Mouse (Mus musculus) spleen, adult 2 months (tissue): Measurements from ENCODE around the gene Hoxa7. TPM values are rescaled to one million over a fixed set of nuclear protein-coding genes. Genes with fewer than 3 reads are reported as not detected.

Source experiments
- DNase-seq, 2 experiments: peaks; one replicate each; pipeline versions ENCODE4 v3.0.0 to v3.0.0-alpha.2; 2012 to 2021; ENCODE audit warnings: low spot score in 2 of 2, low read depth in 1 of 2
- H3K27ac ChIP-seq: fragments of 200-500 bp; 2 replicates; pipeline ENCODE4 v1.5.1; 2012; ENCODE audit warnings: low read length, inconsistent platforms; ENCODE audit not compliant: insufficient read depth
- H3K27me3 ChIP-seq: fragments of 200-500 bp; 2 replicates; pipeline ENCODE4 v1.6.1; 2012; ENCODE audit warnings: mild to moderate bottlenecking, moderate library complexity, low read length, inconsistent platforms; ENCODE audit not compliant: control insufficient read depth, insufficient read depth
- H3K36me3 ChIP-seq: fragments of 200-500 bp; 2 replicates; pipeline ENCODE4 v1.6.1; 2012; ENCODE audit warnings: mild to moderate bottlenecking, low read length, inconsistent platforms; ENCODE audit not compliant: control insufficient read depth, insufficient read depth
- H3K4me1 ChIP-seq: fragments of 200-500 bp; 2 replicates; pipeline ENCODE4 v1.6.1; 2011; ENCODE audit warnings: inconsistent platforms; ENCODE audit not compliant: control insufficient read depth, insufficient read depth, insufficient read length
- H3K4me3 ChIP-seq: fragments of 200-500 bp; 2 replicates; pipeline ENCODE4 v1.5.1; 2011; ENCODE audit warnings: mild to moderate bottlenecking, inconsistent platforms; ENCODE audit not compliant: insufficient read depth, insufficient read length; ENCODE audit errors: extremely low read depth
- CTCF ChIP-seq: fragments of 200-500 bp; IDR thresholded peaks from 2 replicates; pipeline ENCODE4 v1.5.1; 2011; ENCODE audit warnings: mild to moderate bottlenecking, inconsistent platforms; ENCODE audit not compliant: insufficient read depth, insufficient read length, insufficient replicate concordance; ENCODE audit errors: extremely low read depth
- POLR2A ChIP-seq: fragments of 200-500 bp; IDR thresholded peaks from 2 replicates; pipeline ENCODE4 v1.6.1; 2011; ENCODE audit warnings: low read depth, low read length, inconsistent platforms
- WGBS: fragments of 180-500 bp; shearing (Covaris S2); methylation state at CpG from one replicate; pipeline ENCODE4 v1.1.7; 2018; 5-methylcytosine and 5-hydroxymethylcytosine counted together
- polyA plus RNA-seq: library from polyadenylated mRNA; depleted of rRNA; stranded (reverse); fragments of >200 nt; gene quantifications from 2 replicates; pipeline ENCODE4 v1.2.3, GENCODE M21; 2012

The Hoxa7 gene
- polyA plus RNA-seq, 1 experiment, result 0.56 TPM

DNA sequence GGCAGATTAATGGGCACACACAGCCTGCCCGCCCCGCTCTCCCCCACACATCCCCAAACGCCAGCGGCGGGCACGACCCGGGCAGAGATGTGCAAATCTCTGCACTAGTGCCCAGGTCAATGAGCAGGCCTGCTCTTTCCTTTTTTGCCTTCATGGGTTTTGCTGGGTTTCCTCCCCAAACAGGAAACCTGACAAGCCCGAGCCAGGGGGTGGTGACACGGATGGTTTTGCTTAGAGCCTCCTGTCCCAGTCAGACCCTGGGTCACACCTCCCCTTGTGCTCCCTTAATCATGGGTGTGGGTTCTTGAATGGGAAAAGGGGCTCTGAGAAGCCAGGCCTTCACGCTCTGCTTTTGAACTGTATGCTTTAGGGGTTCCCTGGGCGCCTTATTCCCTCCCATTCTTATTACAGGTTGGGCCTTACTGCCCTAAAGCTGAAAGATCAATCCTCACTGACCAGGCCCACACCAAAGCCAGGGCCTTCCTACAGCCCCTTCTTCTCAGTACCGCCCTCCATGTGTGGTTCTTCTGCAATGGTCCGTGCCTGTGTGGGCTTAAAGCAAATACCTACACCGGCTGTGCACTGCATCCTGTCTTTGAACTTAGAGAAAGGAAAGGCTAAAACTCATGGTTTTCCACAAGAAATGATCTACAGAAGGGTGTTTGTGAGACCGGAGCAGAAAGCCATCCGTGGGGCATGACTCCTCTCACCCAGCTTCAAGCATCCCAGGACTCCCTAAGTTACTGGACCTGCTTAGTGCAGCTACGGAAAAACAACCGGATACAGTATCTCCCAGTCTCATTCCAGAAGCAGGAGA, 12.6 kb downstream of the Hoxa7 start:
- 24% methylated on average over 18 of the region's 18 CpGs for WGBS
- H3K4me3 ChIP-seq, result 0 out of 2 replicates have a peak overlapping the region, but pooled peaks have one; percentile 5
- DNase-seq, result no peak
- H3K27ac ChIP-seq, result no peak overlapping the region
- H3K4me1 ChIP-seq, result peaks cover 3% of the 10 kb centered on the region
- H3K27me3 ChIP-seq, result peaks cover 16% of the 10 kb centered on the region
- TF ChIP-seq POLR2A, result no peak
- no peak for TF ChIP-seq CTCF
- H3K36me3 ChIP-seq, result no peaks in the 10 kb centered on the region

DNA sequence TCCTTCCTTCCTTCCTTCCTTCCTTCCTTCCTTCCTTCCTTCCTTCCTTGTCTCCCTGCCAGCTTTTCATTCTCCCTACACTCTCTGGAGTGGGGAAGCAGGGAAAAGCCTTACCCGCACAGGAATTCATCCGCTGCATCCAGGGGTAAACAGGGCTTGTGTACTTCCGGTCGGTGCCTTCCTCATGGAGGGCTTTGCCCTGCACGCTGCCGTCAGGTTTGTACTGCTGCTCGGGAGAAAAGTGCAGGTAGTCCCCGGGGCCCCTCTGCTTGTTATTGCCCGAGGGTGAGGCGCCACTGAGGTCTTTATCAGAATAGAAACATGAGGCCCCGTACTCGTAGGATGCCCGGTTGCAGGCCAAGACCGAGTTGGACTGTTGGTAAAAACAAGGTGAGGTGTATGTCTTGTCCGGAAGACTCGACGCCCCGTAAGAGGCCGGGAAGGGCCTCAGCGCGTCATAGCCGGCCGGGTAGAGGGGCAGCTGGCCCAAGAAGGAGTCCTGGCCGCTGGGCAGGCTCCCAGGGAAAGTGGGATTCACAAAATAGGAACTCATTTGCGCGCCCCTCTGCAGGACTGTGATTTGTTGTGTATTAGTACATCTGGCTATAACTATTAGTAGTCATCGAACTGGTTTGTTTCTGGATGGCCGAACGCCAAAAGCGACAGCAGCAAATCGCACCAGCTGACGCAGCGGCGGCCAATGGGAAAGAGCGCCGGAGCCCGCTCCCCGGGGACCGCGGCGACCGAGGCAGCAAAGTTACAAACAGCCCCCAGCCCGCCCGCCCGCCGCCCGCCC, 13.4 kb downstream of the Hoxa7 start, which contains the start of gene Hoxa6:
TSS of gene Hoxa6 (minus strand) at position 651 of the 796 bp plus-strand sequence.
- H3K27me3 ChIP-seq, result peaks cover 13% of the 10 kb centered on the region

DNA sequence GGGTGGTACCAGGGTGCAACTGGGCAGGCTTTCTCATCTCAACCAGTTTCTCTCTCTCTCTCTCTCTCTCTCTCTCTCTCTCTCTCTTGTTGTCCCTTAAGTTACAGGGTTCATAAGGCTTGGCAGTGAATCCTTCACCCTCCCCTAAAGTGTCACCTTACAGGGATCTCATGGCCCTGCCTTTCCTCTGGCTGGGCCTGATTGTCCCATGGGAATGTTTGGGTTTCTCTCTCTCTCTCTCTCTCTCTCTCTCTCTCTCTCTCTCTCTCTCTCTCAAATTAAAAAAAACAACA, 14.0 kb downstream of the Hoxa7 start:
- peaks cover 2% of the 10 kb centered on the region; the same call in 1 of the 2 replicates for H3K4me1 ChIP-seq
- no peak overlapping the region for H3K27ac ChIP-seq
- no peak overlapping the region for H3K4me3 ChIP-seq
- H3K36me3 ChIP-seq, result no peaks in the 10 kb centered on the region
- no peak for TF ChIP-seq CTCF
- H3K27me3 ChIP-seq, result peaks cover 10% of the 10 kb centered on the region
- DNase-seq, result no peak

More for the DNA sequence above, 13.4 kb downstream of the Hoxa7 start, which contains the start of gene Hoxa6:
- Histone ChIP-seq H3K4me3 (0 out of 2 replicates have a peak within 1 kb of the TSS, but pooled peaks have one; percentile 5), H3K4me1 (peaks cover 5% of the 10 kb centered on the region), H3K27ac (no peak within 1 kb of the TSS), H3K36me3 (no peaks in the 10 kb centered on the region)
- TF ChIP-seq POLR2A (no peak), CTCF (no peak)
- no peak for DNase-seq
- WGBS, result 28% methylated on average over 42 of the region's 47 CpGs

GRCm38 (mm10) chr6:52206882-52207683, 14.6 kb downstream of the Hoxa7 start:
- Histone ChIP-seq H3K27ac (no peak overlapping the region), H3K4me3 (no peak overlapping the region), H3K27me3 (peaks cover 8% of the 10 kb centered on the region), H3K4me1 (peaks cover 2% of the 10 kb centered on the region; the same call in 1 of the 2 replicates), H3K36me3 (no peaks in the 10 kb centered on the region)
- WGBS, result 72% methylated on average over 4 of the region's 4 CpGs
- no peak for DNase-seq
- TF ChIP-seq POLR2A (no peak), CTCF (no peak)

GRCm38 (mm10) chr6:52205638-52206621, 15.7 kb downstream of the Hoxa7 start:
- no peak for DNase-seq

DNA sequence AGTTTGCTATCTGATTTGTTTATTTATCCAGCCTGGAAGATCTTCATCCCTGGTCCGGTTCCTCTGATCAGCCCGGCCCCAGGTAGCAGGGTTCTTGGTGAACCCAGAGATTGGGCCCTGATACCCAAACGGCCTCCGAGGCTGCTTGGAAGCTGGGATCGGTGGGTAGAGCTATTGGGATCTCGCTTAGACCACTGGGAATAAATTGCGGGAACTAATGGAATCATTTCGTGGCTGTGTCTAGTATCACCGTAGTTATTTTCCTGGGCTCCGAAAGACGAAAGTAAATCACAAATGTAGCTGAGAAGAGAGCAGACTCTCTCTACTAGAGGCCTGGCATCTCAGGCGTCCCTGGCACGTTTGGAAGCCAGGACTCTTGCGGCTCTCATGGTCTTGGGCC, 16.4 kb downstream of the Hoxa7 start:
- no peak overlapping the region for H3K4me3 ChIP-seq
- H3K27me3 ChIP-seq, result peaks cover 8% of the 10 kb centered on the region
- no peak for DNase-seq
- 0 out of 2 replicates have a peak, but pooled peaks cover 2% of the 10 kb centered on the region for H3K4me1 ChIP-seq
- no peak overlapping the region for H3K27ac ChIP-seq
- H3K36me3 ChIP-seq, result no peaks in the 10 kb centered on the region
- TF ChIP-seq CTCF (no peak), POLR2A (no peak)
- 86% methylated on average over 14 of the region's 14 CpGs for WGBS

More at GRCm38 (mm10) chr6:52205638-52206621, 15.7 kb downstream of the Hoxa7 start:
- Histone ChIP-seq H3K36me3 (no peaks in the 10 kb centered on the region), H3K4me1 (0 out of 2 replicates have a peak, but pooled peaks cover 2% of the 10 kb centered on the region), H3K27ac (no peak overlapping the region), H3K4me3 (no peak overlapping the region), H3K27me3 (peaks cover 8% of the 10 kb centered on the region)
- WGBS, result 89% methylated on average over 55 of the region's 55 CpGs
- TF ChIP-seq CTCF (no peak), POLR2A (no peak)
